Mouse (Mus musculus) heart, postnatal 10 days (tissue): ENCODE results near the gene Rhox7a. TPM values are rescaled to one million over a fixed set of nuclear protein-coding genes. Genes with fewer than 3 reads are reported as not detected.
"Not testable (repeated sequence)": the region's sequence is repeated elsewhere in the genome, so short reads cannot be mapped to it uniquely, and the experiment has no call there.

ENCODE experiments used
- DNase-seq, 2 experiments: peaks; one replicate each; pipeline ENCODE4 v3.0.0; 2021
- intact Hi-C: fragments of 180-260 bp; cut with DNase I; formaldehyde crosslinking; loops from one replicate; pipeline ENCODE4 v1.15.1; 2025
- total RNA-seq, 2 experiments: library from RNA; stranded (reverse); gene quantifications; 2 replicates each; pipeline ENCODE4 v1.2.3; 2021

Rhox7a gene
- not detected for total RNA-seq

GRCm38 (mm10) chrX:37831386-37831785, at the start of gene Rhox7a:
Rhox7a (plus strand) TSS chrX:37831686.
- intact Hi-C loops, DNase-seq: not testable (repeated sequence)

- intact Hi-C loops = no loop called here
- DNase-seq = no peak
Measured at GRCm38 (mm10) chrX:37807286-37808080, 24.0 kb upstream of the Rhox7a start.

GRCm38 (mm10) chrX:37809396-37809795, 22.1 kb upstream of the Rhox7a start:
- no peak for DNase-seq
- intact Hi-C loops = no loop called here

- intact Hi-C loops = no loop called here
- DNase-seq = peak; percentile 21 to 59
Measured at GRCm38 (mm10) chrX:37811179-37811578, 20.3 kb upstream of the Rhox7a start.

- DNase-seq = no peak
- intact Hi-C loops = no loop called here
Measured at GRCm38 (mm10) chrX:37815665-37816064, 15.8 kb upstream of the Rhox7a start.

GRCm38 (mm10) chrX:37826610-37827009, 4.9 kb upstream of the Rhox7a start, which contains the start of gene Rhox6:
Rhox6 (plus strand) TSS chrX:37826910.
- intact Hi-C loops, DNase-seq: not testable (repeated sequence)

GRCm38 (mm10) chrX:37871641-37872040, 40.2 kb downstream of the Rhox7a start:
- no peak for DNase-seq
- intact Hi-C loops = no loop called here

- DNase-seq = no peak
- intact Hi-C loops = no loop called here
Measured at GRCm38 (mm10) chrX:37878844-37879243, 47.4 kb downstream of the Rhox7a start, which contains the start of gene Rhox8. Rhox8 (minus strand) TSS chrX:37878944.

Other genes with a start within 250 kb of the Rhox7a start
- gene Rhox4f, start 224.0 kb upstream of the Rhox7a start, total RNA-seq = not detected
- gene Rhox3g, start 203.1 kb upstream of the Rhox7a start, total RNA-seq = not detected
- gene Rhox2g, start 188.2 kb upstream of the Rhox7a start, total RNA-seq = not detected
- gene Rhox4g, start 180.4 kb upstream of the Rhox7a start, total RNA-seq = not detected
- not detected for gene Rhox3h, start 162.9 kb upstream of the Rhox7a start, total RNA-seq
- gene Rhox2h, start 158.4 kb upstream of the Rhox7a start, total RNA-seq = not detected
- gene Rhox5, start 26.8 kb upstream of the Rhox7a start, total RNA-seq = 1 to 10 TPM; 3.9 to 4.5 TPM
- gene Rhox6, start 4.8 kb upstream of the Rhox7a start, total RNA-seq = not detected
- gene Rhox8, start 47.3 kb downstream of the Rhox7a start, total RNA-seq = not detected
- gene Rhox7b, start 65.5 kb downstream of the Rhox7a start, total RNA-seq = not detected
- not detected for gene Rhox9, start 70.1 kb downstream of the Rhox7a start, total RNA-seq
- gene Btg1-ps1, start 187.1 kb downstream of the Rhox7a start, total RNA-seq = not detected
- not detected for gene Btg1-ps2, start 211.4 kb downstream of the Rhox7a start, total RNA-seq
- gene Rhox10, start 234.8 kb downstream of the Rhox7a start, total RNA-seq = not detected